Mouse (Mus musculus) cerebellum, adult 2 months (tissue): ENCODE measurements around the gene Ankrd26.

Experiments used
- CTCF ChIP-seq: fragments of 200-500 bp; IDR thresholded peaks from 2 replicates; pipeline ENCODE4 v1.5.1; 2011; ENCODE audit warnings: low read depth, mild to moderate bottlenecking, control low read depth, low read length, moderate library complexity, borderline replicate concordance; ENCODE audit not compliant: insufficient read depth
- POLR2A ChIP-seq: fragments of 200-500 bp; IDR thresholded peaks from 2 replicates; pipeline ENCODE4 v1.6.1; 2011; ENCODE audit warnings: low read length, control low read depth, borderline replicate concordance; ENCODE audit not compliant: insufficient read depth

- no peak for TF ChIP-seq CTCF
- TF ChIP-seq POLR2A: peak; percentile 83; the same call in 1 of the 2 replicates
Observed at GRCm38 (mm10) chr6:118478957-118479708, 82.9 kb downstream of the Ankrd26 start, which contains the start of gene Zfp9.
